Mouse (Mus musculus) liver, embryonic 14.5 days (tissue): ENCODE results near the gene Trappc6b. TPM values are rescaled to one million over a fixed set of nuclear protein-coding genes. Genes with fewer than 3 reads are reported as not detected.

Experiments used
- ATAC-seq: fragments of 200-750 bp; cut with Nextera tagmentation; 2 replicates; pipeline ENCODE4 v1.8.0; 2017; ENCODE audit warnings: moderate number of reproducible peaks, mild to moderate bottlenecking, moderate library complexity; ENCODE audit not compliant: insufficient read depth
- DNase-seq, 3 experiments: peaks; one replicate each; pipeline ENCODE4 v3.0.0-alpha.2; 2012 to 2013; ENCODE audit warnings: low read depth in 3 of 3, low spot score in 3 of 3
- H3K27ac ChIP-seq: fragments of 300-500 bp; sonication (generic); 2 replicates; pipeline ENCODE4 v1.5.1; 2014; ENCODE audit warnings: moderate library complexity, mild to moderate bottlenecking, control low read depth, inconsistent platforms
- H3K27me3 ChIP-seq: fragments of 300-500 bp; sonication (generic); 2 replicates; pipeline ENCODE4 v1.6.1; 2014; ENCODE audit warnings: mild to moderate bottlenecking, low read length, moderate library complexity; ENCODE audit not compliant: control insufficient read depth, insufficient read depth
- H3K36me3 ChIP-seq: fragments of 300-500 bp; sonication (generic); replicated peaks from 2 replicates; pipeline ENCODE4 v1.6.1; 2014; ENCODE audit warnings: low read depth; ENCODE audit not compliant: control insufficient read depth, insufficient read depth
- H3K4me1 ChIP-seq, 2 experiments: fragments of 200-500 bp in 1 of 2; fragments of 300-500 bp in 1 of 2; sonication (generic) in 1 of 2; replicated peaks; 2 replicates each; pipeline ENCODE4 v1.6.1; 2012 to 2014; ENCODE audit warnings: antibody characterized with exemption in 1 of 2, inconsistent platforms in 1 of 2, low read length in 1 of 2; ENCODE audit not compliant: control insufficient read depth in 2 of 2, insufficient read depth in 2 of 2
- H3K4me2 ChIP-seq: fragments of 300-500 bp; sonication (generic); 2 replicates; pipeline ENCODE4 v1.6.1; 2014; ENCODE audit warnings: low read depth, mild to moderate bottlenecking, control low read depth, moderate library complexity
- H3K4me3 ChIP-seq, 2 experiments: fragments of 200-500 bp in 1 of 2; fragments of 300-500 bp in 1 of 2; sonication (generic) in 1 of 2; 2 replicates each; pipeline ENCODE4 v1.5.1; 2012 to 2014; ENCODE audit warnings: low read depth in 2 of 2, low read length in 2 of 2, mild to moderate bottlenecking in 2 of 2, control low read depth in 1 of 2, inconsistent platforms in 1 of 2, moderate library complexity in 1 of 2; ENCODE audit not compliant: insufficient read depth in 1 of 2
- H3K9ac ChIP-seq: fragments of 300-500 bp; sonication (generic); replicated peaks from 2 replicates; pipeline ENCODE4 v1.6.1; 2014; ENCODE audit warnings: mild to moderate bottlenecking, control low read depth, moderate library complexity
- H3K9me3 ChIP-seq: fragments of 300-500 bp; sonication (generic); 2 replicates; pipeline ENCODE4 v1.6.1; 2016; ENCODE audit warnings: low read length, mixed read lengths; ENCODE audit not compliant: control insufficient read depth
- CTCF ChIP-seq: IDR thresholded peaks from 2 replicates; pipeline ENCODE4 v1.5.1; 2016; ENCODE audit warnings: antibody characterized with exemption, low read depth, control low read depth
- EP300 ChIP-seq: IDR thresholded peaks from 2 replicates; pipeline ENCODE4 v1.6.1; 2016; ENCODE audit warnings: antibody characterized with exemption, low read depth
- WGBS: fragments of 180-500 bp; shearing (Covaris S2); extraction: QIAGEN DNeasy Blood & Tissue Kit; methylation state at CpG from one replicate; pipeline ENCODE4 v1.1.7; 2014; ENCODE audit not compliant: insufficient replicate concordance; 5-methylcytosine and 5-hydroxymethylcytosine counted together
- polyA plus RNA-seq, 2 experiments: library from polyadenylated mRNA; depleted of rRNA in 1 of 2; stranded (reverse) in 1 of 2; unstranded in 1 of 2; fragments of >200 nt; fragmentation: Nextera tagmentation in 1 of 2; extraction: Ambion mirVana in 1 of 2; gene quantifications; 2 replicates each; pipeline versions ENCODE4 v1.2.1 to v1.2.3; 2012 to 2014

Trappc6b gene
- polyA plus RNA-seq, 2 experiments: 32.3 to 36.4 TPM

- H3K27ac ChIP-seq: peak overlapping the region; percentile 12
- no peak overlapping the region for H3K4me3 ChIP-seq
- no peak overlapping the region for H3K9ac ChIP-seq
- no peak for TF ChIP-seq EP300
- TF ChIP-seq CTCF: no peak
- H3K4me2 ChIP-seq: no peak overlapping the region
- ATAC-seq: peak; percentile 54
- no peaks in the 10 kb centered on the region for H3K9me3 ChIP-seq
- WGBS: 10% methylated on average over 7 of the region's 7 CpGs
- no peak for DNase-seq
- H3K36me3 ChIP-seq: peaks cover 22% of the 10 kb centered on the region
- H3K27me3 ChIP-seq: no peaks in the 10 kb centered on the region
- H3K4me1 ChIP-seq: peaks cover 0 to 7% of the 10 kb centered on the region in 2 experiments; a peak in 2 of 4 replicates
Measured at GRCm38 (mm10) chr12:59040851-59041250, 20.4 kb downstream of the Trappc6b start.

- ATAC-seq (peak; percentile 91), DNase-seq (peak; percentile 81 to 84 (median 84))
- Histone ChIP-seq H3K9me3 (no peaks in the 10 kb centered on the region), H3K9ac (peak overlapping the region; percentile 55), H3K4me1 (peaks cover 0 to 7% of the 10 kb centered on the region in 2 experiments; a peak in 2 of 4 replicates), H3K27ac (peak overlapping the region; percentile 88), H3K36me3 (peaks cover 20% of the 10 kb centered on the region), H3K4me2 (peak overlapping the region; percentile 43), H3K4me3 (peak overlapping the region in 1 of 2 experiments; percentile 47; a peak in 3 of 4 replicates), H3K27me3 (no peaks in the 10 kb centered on the region)
- TF ChIP-seq EP300: peak; percentile 51
- TF ChIP-seq CTCF: no peak
- WGBS: 1% methylated on average over 23 of the region's 23 CpGs
Measured at GRCm38 (mm10) chr12:59039971-59040844, 21.1 kb downstream of the Trappc6b start.

GRCm38 (mm10) chr12:59039162-59039970, 21.9 kb downstream of the Trappc6b start:
- Histone ChIP-seq H3K9ac (no peak overlapping the region), H3K36me3 (peaks cover 12% of the 10 kb centered on the region), H3K27me3 (no peaks in the 10 kb centered on the region), H3K27ac (peak overlapping the region; percentile 88), H3K4me2 (peak overlapping the region; percentile 43), H3K4me3 (no peak overlapping the region), H3K4me1 (peaks cover 0 to 7% of the 10 kb centered on the region in 2 experiments; a peak in 2 of 4 replicates), H3K9me3 (no peaks in the 10 kb centered on the region)
- DNase-seq (no peak), ATAC-seq (no peak)
- 63% methylated on average over 10 of the region's 10 CpGs for WGBS
- TF ChIP-seq EP300: no peak
- no peak for TF ChIP-seq CTCF

- no peaks in the 10 kb centered on the region for H3K4me1 ChIP-seq
- H3K4me3 ChIP-seq: no peak overlapping the region
- peaks cover 6% of the 10 kb centered on the region for H3K36me3 ChIP-seq
- no peak overlapping the region for H3K4me2 ChIP-seq
- no peak overlapping the region for H3K9ac ChIP-seq
- DNase-seq (no peak), ATAC-seq (no peak)
- no peak overlapping the region for H3K27ac ChIP-seq
- no peaks in the 10 kb centered on the region for H3K9me3 ChIP-seq
- WGBS: 44% methylated on average over 5 of the region's 5 CpGs
- no peaks in the 10 kb centered on the region for H3K27me3 ChIP-seq
- no peak for TF ChIP-seq EP300
- TF ChIP-seq CTCF: peak; percentile 83
Measured at GRCm38 (mm10) chr12:59032101-59032500, 29.2 kb downstream of the Trappc6b start.

- TF ChIP-seq EP300 (no peak), CTCF (no peak)
- 70% methylated on average over 4 of the region's 4 CpGs for WGBS
- Histone ChIP-seq H3K27ac (no peak overlapping the region), H3K36me3 (peaks cover 37% of the 10 kb centered on the region), H3K4me1 (no peaks in the 10 kb centered on the region), H3K4me2 (no peak overlapping the region), H3K4me3 (no peak overlapping the region), H3K9me3 (no peaks in the 10 kb centered on the region), H3K9ac (no peak overlapping the region), H3K27me3 (no peaks in the 10 kb centered on the region)
- no peak for ATAC-seq
- no peak for DNase-seq
Measured at GRCm38 (mm10) chr12:59021306-59021705, 40.0 kb downstream of the Trappc6b start.
